Mouse (Mus musculus) hindbrain, embryonic 10.5 days (tissue): ENCODE measurements around the gene Pacrg. TPM values are rescaled to one million over a fixed set of nuclear protein-coding genes. Genes with fewer than 3 reads are reported as not detected.

Experiments
- DNase-seq: peaks from one replicate; pipeline ENCODE4 v3.0.0-alpha.2; 2017; ENCODE audit warnings: low spot score
- H3K27ac ChIP-seq: fragments of 300-500 bp; sonication (generic); 2 replicates; pipeline ENCODE4 v1.5.1; 2016; ENCODE audit warnings: mild to moderate bottlenecking, moderate library complexity
- H3K27me3 ChIP-seq: fragments of 300-500 bp; sonication (generic); 2 replicates; pipeline ENCODE4 v1.6.1; 2016; ENCODE audit warnings: mild to moderate bottlenecking; ENCODE audit not compliant: poor library complexity, insufficient read depth, severe bottlenecking
- H3K36me3 ChIP-seq: fragments of 300-500 bp; sonication (generic); 2 replicates; pipeline ENCODE4 v1.6.1; 2016; ENCODE audit warnings: mild to moderate bottlenecking, moderate library complexity
- H3K4me1 ChIP-seq: fragments of 300-500 bp; sonication (generic); replicated peaks from 2 replicates; pipeline ENCODE4 v1.6.1; 2016; ENCODE audit warnings: mild to moderate bottlenecking
- H3K4me3 ChIP-seq: fragments of 300-500 bp; sonication (generic); 2 replicates; pipeline ENCODE4 v1.5.1; 2016; ENCODE audit warnings: mild to moderate bottlenecking, moderate library complexity
- H3K9me3 ChIP-seq: fragments of 300-500 bp; sonication (generic); 2 replicates; pipeline ENCODE4 v1.6.1; 2016; ENCODE audit warnings: mild to moderate bottlenecking, moderate library complexity
- WGBS: fragments of 180-500 bp; shearing (Covaris S2); methylation state at CpG from one replicate; pipeline ENCODE4 v1.1.7; 2016; 5-methylcytosine and 5-hydroxymethylcytosine counted together
- polyA plus RNA-seq: library from polyadenylated mRNA; unstranded; fragments of >200 nt; fragmentation: Nextera tagmentation; extraction: Ambion mirVana; gene quantifications from 2 replicates; pipeline ENCODE4 v1.2.1, GENCODE M21; 2016

Pacrg gene
- polyA plus RNA-seq, 1 experiment from 2014 or later, result 5.5 TPM

DNA sequence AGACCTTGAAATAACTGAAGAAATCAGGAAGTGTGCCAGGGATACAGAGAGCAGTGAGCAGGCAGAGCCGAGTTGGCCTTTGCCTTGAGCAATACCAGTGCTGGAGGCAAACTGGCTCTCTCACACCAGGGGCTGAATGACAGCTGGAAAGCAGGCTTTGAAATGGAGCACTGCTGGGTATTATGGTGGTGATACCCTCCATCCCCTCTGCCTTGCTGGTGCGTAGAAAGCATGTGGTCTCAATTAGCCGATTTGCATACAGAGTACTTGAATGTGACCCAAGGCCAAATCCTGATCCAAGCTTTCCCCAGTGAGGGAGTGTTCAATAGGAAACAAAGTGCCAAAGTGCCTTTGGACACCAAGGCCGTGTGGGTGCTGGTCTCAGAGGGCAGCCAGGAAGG, 431.4 kb downstream of the Pacrg start:
- Histone ChIP-seq H3K36me3 (no peaks in the 10 kb centered on the region), H3K4me1 (peaks cover 41% of the 10 kb centered on the region), H3K4me3 (no peak overlapping the region), H3K27me3 (peaks cover 4% of the 10 kb centered on the region; the same call in 1 of the 2 replicates), H3K27ac (no peak overlapping the region), H3K9me3 (no peaks in the 10 kb centered on the region)
- 40% methylated on average over 4 of the region's 4 CpGs for WGBS
- peak; percentile 45 for DNase-seq

GRCm38 (mm10) chr17:10407031-10407722, 432.9 kb downstream of the Pacrg start:
- Histone ChIP-seq H3K27me3 (peaks cover 1% of the 10 kb centered on the region; the same call in 1 of the 2 replicates), H3K36me3 (no peaks in the 10 kb centered on the region), H3K4me1 (peaks cover 41% of the 10 kb centered on the region), H3K4me3 (no peak overlapping the region), H3K27ac (peak overlapping the region; percentile 6), H3K9me3 (no peaks in the 10 kb centered on the region)
- no peak for DNase-seq
- WGBS, result 70% methylated on average over 7 of the region's 7 CpGs

GRCm38 (mm10) chr17:10406311-10406710, 433.8 kb downstream of the Pacrg start:
- H3K4me3 ChIP-seq, result peak overlapping the region; percentile 1; the same call in 1 of the 2 replicates
- 58% methylated on average over 7 of the region's 7 CpGs for WGBS
- DNase-seq, result no peak
- peaks cover 47% of the 10 kb centered on the region for H3K4me1 ChIP-seq
- H3K27me3 ChIP-seq, result 0 out of 2 replicates have a peak, but pooled peaks cover 4% of the 10 kb centered on the region
- H3K36me3 ChIP-seq, result no peaks in the 10 kb centered on the region
- peak overlapping the region; percentile 72 for H3K27ac ChIP-seq
- H3K9me3 ChIP-seq, result no peaks in the 10 kb centered on the region

DNA sequence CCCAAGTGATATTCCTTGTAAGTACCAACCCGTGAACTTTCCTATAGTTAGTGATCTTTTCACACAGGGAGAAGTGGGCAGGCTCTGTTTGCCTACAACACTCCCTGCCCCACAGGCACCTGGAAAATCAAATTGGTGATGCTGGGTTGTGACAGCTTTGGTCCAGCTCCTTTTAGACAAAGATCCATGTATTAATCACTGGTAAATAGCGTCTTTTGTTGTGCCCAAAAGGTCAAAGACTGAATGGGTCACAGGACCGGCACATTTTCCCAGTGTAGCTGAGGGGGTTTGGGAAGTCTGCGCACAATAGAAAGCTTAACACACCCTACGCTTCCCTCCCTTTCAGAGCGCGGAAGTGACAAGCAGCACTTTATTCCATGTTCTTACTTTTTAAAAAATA, 434.2 kb downstream of the Pacrg start:
- Histone ChIP-seq H3K27me3 (0 out of 2 replicates have a peak, but pooled peaks cover 5% of the 10 kb centered on the region), H3K27ac (peak overlapping the region; percentile 72), H3K4me1 (peaks cover 50% of the 10 kb centered on the region), H3K4me3 (peak overlapping the region; percentile 1; the same call in 1 of the 2 replicates), H3K36me3 (no peaks in the 10 kb centered on the region), H3K9me3 (no peaks in the 10 kb centered on the region)
- DNase-seq, result no peak
- WGBS, result 27% methylated on average over 7 of the region's 7 CpGs

DNA sequence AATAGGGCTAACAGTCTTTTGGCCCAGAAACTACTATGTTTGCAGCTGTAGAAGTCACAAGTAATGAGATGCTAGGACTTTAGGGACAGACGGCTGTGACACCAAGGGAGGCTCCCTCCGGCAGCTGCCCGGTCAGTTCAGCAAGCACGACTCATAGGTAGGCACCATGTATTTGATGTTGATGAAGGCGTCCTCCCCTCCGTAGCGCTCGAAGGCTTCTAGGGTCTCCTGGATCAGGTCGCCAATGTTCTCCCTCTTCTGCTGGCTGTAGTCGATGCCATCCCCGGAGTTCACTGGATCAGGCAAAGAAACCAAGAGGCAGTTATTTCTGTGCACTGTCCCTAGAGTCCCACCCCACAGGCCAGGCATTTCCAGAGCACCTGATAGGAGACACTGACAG, 436.9 kb downstream of the Pacrg start:
- Histone ChIP-seq H3K4me3 (no peak overlapping the region), H3K4me1 (peaks cover 65% of the 10 kb centered on the region), H3K9me3 (no peaks in the 10 kb centered on the region), H3K27ac (no peak overlapping the region), H3K36me3 (no peaks in the 10 kb centered on the region), H3K27me3 (0 out of 2 replicates have a peak, but pooled peaks cover 5% of the 10 kb centered on the region)
- WGBS, result 92% methylated on average over 11 of the region's 11 CpGs
- no peak for DNase-seq

- DNase-seq, result no peak
- no peak overlapping the region for H3K27ac ChIP-seq
- H3K9me3 ChIP-seq, result no peaks in the 10 kb centered on the region
- H3K4me1 ChIP-seq, result peaks cover 65% of the 10 kb centered on the region
- H3K4me3 ChIP-seq, result no peak overlapping the region
- 0 out of 2 replicates have a peak, but pooled peaks cover 5% of the 10 kb centered on the region for H3K27me3 ChIP-seq
- no peaks in the 10 kb centered on the region for H3K36me3 ChIP-seq
- 84% methylated on average over 12 of the region's 12 CpGs for WGBS
Measured at GRCm38 (mm10) chr17:10402064-10402640, 438.0 kb downstream of the Pacrg start.

DNA sequence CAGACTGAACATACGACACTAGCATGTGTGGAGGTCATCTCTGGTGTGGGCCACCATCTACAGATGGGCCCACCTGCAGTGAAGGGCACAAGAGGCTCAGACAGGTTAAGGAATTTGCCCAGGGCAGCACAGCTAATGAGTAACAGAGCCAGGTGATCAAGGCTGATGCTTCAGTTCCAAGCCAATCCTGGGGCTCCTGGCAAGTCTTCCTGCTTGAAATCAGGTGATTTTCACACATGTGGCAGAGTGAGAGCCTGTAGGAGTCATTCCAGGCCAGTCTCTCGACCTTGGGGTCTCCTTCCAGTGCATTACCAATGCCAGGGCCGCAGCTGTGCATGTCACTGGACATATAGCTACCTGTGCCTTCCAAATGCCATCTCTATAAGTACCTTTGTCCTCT, 438.6 kb downstream of the Pacrg start:
- DNase-seq, result no peak
- Histone ChIP-seq H3K36me3 (no peaks in the 10 kb centered on the region), H3K4me1 (peaks cover 63% of the 10 kb centered on the region), H3K27ac (peak overlapping the region; percentile 54; the same call in 1 of the 2 replicates), H3K4me3 (no peak overlapping the region), H3K27me3 (0 out of 2 replicates have a peak, but pooled peaks cover 5% of the 10 kb centered on the region), H3K9me3 (no peaks in the 10 kb centered on the region)
- WGBS, result 83% methylated on average over 3 of the region's 3 CpGs

GRCm38 (mm10) chr17:10399706-10400105, 440.4 kb downstream of the Pacrg start:
- no peaks in the 10 kb centered on the region for H3K9me3 ChIP-seq
- no peak for DNase-seq
- no peak overlapping the region for H3K4me3 ChIP-seq
- H3K27ac ChIP-seq, result peak overlapping the region; percentile 64
- H3K27me3 ChIP-seq, result peaks cover 5% of the 10 kb centered on the region; the same call in 1 of the 2 replicates
- H3K4me1 ChIP-seq, result peaks cover 65% of the 10 kb centered on the region
- 60% methylated on average over 10 of the region's 10 CpGs for WGBS
- no peaks in the 10 kb centered on the region for H3K36me3 ChIP-seq

- Histone ChIP-seq H3K4me3 (no peak overlapping the region), H3K27me3 (peaks cover 10% of the 10 kb centered on the region; the same call in 1 of the 2 replicates), H3K4me1 (peaks cover 72% of the 10 kb centered on the region), H3K36me3 (no peaks in the 10 kb centered on the region), H3K9me3 (no peaks in the 10 kb centered on the region), H3K27ac (peak overlapping the region; percentile 45; the same call in 1 of the 2 replicates)
- 71% methylated on average over 5 of the region's 5 CpGs for WGBS
- DNase-seq, result no peak
Measured at GRCm38 (mm10) chr17:10398871-10399270, 441.2 kb downstream of the Pacrg start.

DNA sequence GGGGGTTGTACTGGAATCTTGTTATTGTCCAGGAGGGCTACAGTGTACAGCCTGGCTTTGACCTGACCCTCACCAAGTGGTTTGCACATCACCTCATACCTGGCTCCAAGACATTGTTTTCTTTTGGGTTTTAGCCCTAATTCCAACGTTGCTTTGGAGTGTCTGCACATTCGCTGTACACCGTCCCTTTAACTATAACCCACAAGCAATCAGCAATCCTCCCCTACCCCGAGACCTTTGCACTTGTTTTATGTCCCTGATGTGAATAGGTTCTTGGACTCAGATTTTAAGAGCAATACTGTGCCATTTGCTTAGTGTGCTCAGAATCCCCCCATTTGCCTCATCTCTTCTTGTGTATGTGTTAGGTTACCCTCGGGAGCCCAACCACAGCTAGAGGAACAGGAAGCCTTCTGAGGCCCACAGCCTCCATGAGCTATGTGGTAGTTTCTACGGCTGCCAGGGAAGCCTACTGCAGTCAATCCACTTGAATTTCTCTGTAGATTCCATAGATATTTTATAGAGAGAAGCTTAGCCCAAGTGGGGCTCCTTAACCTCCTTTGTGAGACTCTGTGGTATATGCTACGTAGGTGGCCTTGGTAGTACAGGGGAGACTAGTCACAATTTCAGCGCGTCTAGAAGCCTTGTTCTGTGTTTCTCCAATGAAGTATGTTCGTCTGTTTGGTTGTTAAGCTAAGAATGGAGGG, 442.0 kb downstream of the Pacrg start:
- peaks cover 76% of the 10 kb centered on the region for H3K4me1 ChIP-seq
- H3K36me3 ChIP-seq, result no peaks in the 10 kb centered on the region
- no peaks in the 10 kb centered on the region for H3K9me3 ChIP-seq
- H3K4me3 ChIP-seq, result no peak overlapping the region
- H3K27me3 ChIP-seq, result peaks cover 15% of the 10 kb centered on the region; the same call in 1 of the 2 replicates
- DNase-seq, result no peak
- H3K27ac ChIP-seq, result peak overlapping the region; percentile 40
- 83% methylated on average over 10 of the region's 10 CpGs for WGBS

GRCm38 (mm10) chr17:10397336-10397735, 442.8 kb downstream of the Pacrg start:
- Histone ChIP-seq H3K27ac (0 out of 2 replicates have a peak overlapping the region, but pooled peaks have one; percentile 0), H3K27me3 (peaks cover 15% of the 10 kb centered on the region; the same call in 1 of the 2 replicates), H3K4me3 (no peak overlapping the region), H3K4me1 (peaks cover 76% of the 10 kb centered on the region), H3K36me3 (no peaks in the 10 kb centered on the region), H3K9me3 (no peaks in the 10 kb centered on the region)
- no peak for DNase-seq
- 76% methylated on average over 11 of the region's 11 CpGs for WGBS

DNA sequence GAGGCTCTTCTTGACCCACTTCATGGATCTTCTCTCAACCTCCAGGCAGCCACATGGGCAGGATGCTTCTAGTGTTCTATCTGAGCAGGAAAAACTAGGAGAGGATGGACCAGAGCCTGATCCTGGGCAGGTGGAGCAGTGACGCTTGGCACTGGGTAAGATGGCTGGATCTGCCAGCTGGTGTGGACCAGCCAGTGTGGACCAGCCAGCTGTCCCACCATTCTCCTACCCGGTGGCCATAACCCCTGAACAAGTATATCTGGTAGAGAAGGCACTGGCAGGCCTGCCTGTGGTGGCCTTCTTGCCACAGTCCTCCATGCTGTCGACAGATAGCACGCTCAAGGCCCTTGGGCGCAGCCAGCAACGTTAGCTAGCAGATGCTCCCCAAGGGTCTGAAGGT, 443.2 kb downstream of the Pacrg start:
- Histone ChIP-seq H3K4me1 (peaks cover 76% of the 10 kb centered on the region), H3K4me3 (no peak overlapping the region)

More for the DNA sequence above, 443.2 kb downstream of the Pacrg start:
- no peaks in the 10 kb centered on the region for H3K36me3 ChIP-seq
- H3K27ac ChIP-seq, result 0 out of 2 replicates have a peak overlapping the region, but pooled peaks have one; percentile 0
- H3K9me3 ChIP-seq, result no peaks in the 10 kb centered on the region
- WGBS, result 86% methylated on average over 6 of the region's 6 CpGs
- peaks cover 15% of the 10 kb centered on the region; the same call in 1 of the 2 replicates for H3K27me3 ChIP-seq
- DNase-seq, result no peak
